8 mouse cellular contexts compared by ENCODE assay signal in the genomic region with DNA sequence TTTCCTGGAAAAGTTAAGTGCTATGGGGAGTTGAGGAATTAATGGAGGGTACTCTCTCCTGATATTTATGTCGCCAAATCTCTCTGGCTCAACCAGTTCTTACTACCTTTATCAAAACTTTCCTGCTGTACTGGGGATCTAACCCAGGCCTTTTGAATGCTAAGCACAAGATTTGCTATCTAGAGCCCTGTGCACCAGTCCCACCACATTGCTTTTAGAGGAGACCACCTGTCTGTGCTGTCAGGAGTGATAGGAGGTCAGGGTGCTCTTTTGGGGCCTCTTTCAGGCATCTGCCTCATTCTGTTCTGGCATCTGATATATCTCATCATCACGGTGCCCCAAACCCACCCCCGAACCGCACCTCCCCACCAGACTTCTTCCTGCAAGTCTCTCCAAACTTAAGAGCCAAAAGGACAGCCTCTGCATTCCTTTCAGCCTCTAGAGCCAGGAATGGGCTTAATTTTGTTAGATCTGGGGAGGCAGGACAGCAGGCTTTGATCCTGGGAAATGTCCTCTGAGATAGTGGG. TPM values are rescaled to one million over a fixed set of nuclear protein-coding genes. Genes with fewer than 3 reads are reported as not detected.
A peak's percentile ranks its signal among the peaks of the same experiment; 100 is the strongest.
DNase-seq lines count a peak whose midpoint lies in the region; ATAC-seq and TF ChIP-seq lines count a peak whose summit lies in the region.

No protein-coding gene starts in this region.

- peak overlapping the region; percentile 75; the same call in 1 of the 2 replicates for H3K27ac ChIP-seq in forebrain, embryonic 10.5 days
- no peak overlapping the region for H3K27ac ChIP-seq in forebrain, embryonic 14.5 days (ENCODE audit: low read depth, low read length)
- H3K27ac ChIP-seq in left cerebral cortex, adult 2 months, result peak overlapping the region; percentile 99
- H3K27ac ChIP-seq in hindbrain, embryonic 16.5 days (ENCODE audit: low read depth, low read length), result no peak overlapping the region
- no peak overlapping the region for H3K27ac ChIP-seq in midbrain, postnatal 0 days (ENCODE audit: low read depth, low read length)

- H3K4me2 ChIP-seq in forebrain, embryonic 14.5 days (ENCODE audit: low read length), result no peak overlapping the region
- H3K4me2 ChIP-seq in hindbrain, embryonic 16.5 days (ENCODE audit: low read length), result peak overlapping the region; percentile 67; the same call in 1 of the 2 replicates
- peak overlapping the region; percentile 67; the same call in 1 of the 2 replicates for H3K4me2 ChIP-seq in midbrain, postnatal 0 days (ENCODE audit: low read depth, low read length, poor library complexity, severe bottlenecking)

- 63% methylated on average over 4 of the region's 4 CpGs for WGBS in forebrain, embryonic 10.5 days
- 60% methylated on average over 4 of the region's 4 CpGs for WGBS in forebrain, embryonic 14.5 days
- 66% methylated on average over 4 of the region's 4 CpGs for WGBS in hindbrain, embryonic 16.5 days
- 55% methylated on average over 4 of the region's 4 CpGs for WGBS in midbrain, postnatal 0 days

- DNase-seq in forebrain, embryonic 10.5 days (ENCODE audit: extremely low spot score, low spot score), result no peak
- no peak for DNase-seq in forebrain, embryonic 14.5 days (ENCODE audit: low spot score)
- no peak for DNase-seq in left cerebral cortex, adult 2 months (ENCODE audit: extremely low spot score in 1 of 2, low spot score in 2 of 2)
- no peak for DNase-seq in left cerebral cortex, postnatal 36 days (ENCODE audit: low spot score in 2 of 2)
- DNase-seq in midbrain, postnatal 0 days (ENCODE audit: low spot score), result no peak
- no peak for DNase-seq in left cerebral cortex, postnatal 25 days (ENCODE audit: low spot score in 2 of 2)
- DNase-seq in cerebellum, adult 8-10 months, result no peak

- no peaks in the 10 kb centered on the region for H3K9me3 ChIP-seq in forebrain, embryonic 10.5 days
- no peaks in the 10 kb centered on the region for H3K9me3 ChIP-seq in forebrain, embryonic 14.5 days (replicated peaks; ENCODE audit: control insufficient read depth, low read length)
- no peaks in the 10 kb centered on the region for H3K9me3 ChIP-seq in hindbrain, embryonic 16.5 days (ENCODE audit: control insufficient read depth, low read length)
- no peaks in the 10 kb centered on the region for H3K9me3 ChIP-seq in midbrain, postnatal 0 days (ENCODE audit: low read length)

- intact Hi-C loops in left cerebral cortex, adult 2 months (cut with DNase I), result loop anchor here (1.0 kb wide), 1 partner anchor 57 kb away; no protein-coding TSS in a partner anchor
- intact Hi-C loops in left cerebral cortex, postnatal 36 days (cut with DNase I), result loop anchor here (2.0 kb wide), 1 partner anchor 59 kb away; the partner anchor contains the start of genes Rangap1 and Zc3h7b
- intact Hi-C loops in left cerebral cortex, postnatal 25 days (cut with DNase I), result no loop called here

- peaks cover 33% of the 10 kb centered on the region for H3K4me1 ChIP-seq in forebrain, embryonic 10.5 days
- peaks cover 7% of the 10 kb centered on the region for H3K4me1 ChIP-seq in forebrain, embryonic 14.5 days (ENCODE audit: control insufficient read depth, insufficient read depth, low read length)
- peaks cover 22% of the 10 kb centered on the region for H3K4me1 ChIP-seq in hindbrain, embryonic 16.5 days (ENCODE audit: control insufficient read depth, insufficient read depth, low read depth, low read length)
- peaks cover 7% of the 10 kb centered on the region; the same call in 1 of the 2 replicates for H3K4me1 ChIP-seq in midbrain, postnatal 0 days (ENCODE audit: insufficient read depth, low read length)

- no peak overlapping the region for H3K9ac ChIP-seq in forebrain, embryonic 14.5 days (ENCODE audit: low read length)
- no peak overlapping the region for H3K9ac ChIP-seq in hindbrain, embryonic 16.5 days (ENCODE audit: low read depth, low read length)
- 0 out of 2 replicates have a peak overlapping the region, but pooled peaks have one; percentile 34 for H3K9ac ChIP-seq in midbrain, postnatal 0 days (replicated peaks; ENCODE audit: low read length, poor library complexity, severe bottlenecking)

- ATAC-seq in forebrain, embryonic 14.5 days, result no peak
- ATAC-seq in hindbrain, embryonic 16.5 days, result no peak
- no peak for ATAC-seq in midbrain, postnatal 0 days (ENCODE audit: low FRiP score)

- 0 out of 2 replicates have a peak, but pooled peaks cover 1% of the 10 kb centered on the region for H3K36me3 ChIP-seq in forebrain, embryonic 10.5 days (replicated peaks)
- no peaks in the 10 kb centered on the region for H3K36me3 ChIP-seq in forebrain, embryonic 14.5 days (ENCODE audit: control insufficient read depth, insufficient read depth, low read length)
- no peaks in the 10 kb centered on the region for H3K36me3 ChIP-seq in hindbrain, embryonic 16.5 days (ENCODE audit: control insufficient read depth, insufficient read depth, low read length)
- no peaks in the 10 kb centered on the region for H3K36me3 ChIP-seq in midbrain, postnatal 0 days (ENCODE audit: insufficient read depth, low read length)

- TF ChIP-seq CTCF in left cerebral cortex, adult 2 months (IDR thresholded peaks at IDR 0.05), result no peak
- no peak for TF ChIP-seq CTCF in midbrain, postnatal 0 days (IDR thresholded peaks at IDR 0.05)

- peaks cover 26% of the 10 kb centered on the region for H3K27me3 ChIP-seq in forebrain, embryonic 10.5 days (ENCODE audit: poor library complexity, severe bottlenecking)
- no peaks in the 10 kb centered on the region for H3K27me3 ChIP-seq in forebrain, embryonic 14.5 days (replicated peaks; ENCODE audit: control insufficient read depth, insufficient read depth, low read length)
- H3K27me3 ChIP-seq in hindbrain, embryonic 16.5 days (replicated peaks; ENCODE audit: control insufficient read depth, insufficient read depth, low read length), result no peaks in the 10 kb centered on the region
- no peaks in the 10 kb centered on the region for H3K27me3 ChIP-seq in midbrain, postnatal 0 days (ENCODE audit: insufficient read depth, low read length)

- peak overlapping the region; percentile 41; the same call in 1 of the 2 replicates for H3K4me3 ChIP-seq in forebrain, embryonic 10.5 days
- H3K4me3 ChIP-seq in forebrain, embryonic 14.5 days (ENCODE audit: low read depth, low read length), result no peak overlapping the region
- peak overlapping the region; percentile 65 for H3K4me3 ChIP-seq in left cerebral cortex, adult 2 months
- peak overlapping the region; percentile 39 for H3K4me3 ChIP-seq in hindbrain, embryonic 16.5 days (ENCODE audit: low read length)
- H3K4me3 ChIP-seq in midbrain, postnatal 0 days (ENCODE audit: low read depth, low read length), result peak overlapping the region; percentile 33; the same call in 1 of the 2 replicates

RNA-seq across cellular contexts. Expression of gene Tef, which starts 1.3 kb away (rescaled TPM):
- polyA plus RNA-seq in forebrain, embryonic 10.5 days (2016; fragmentation: Nextera tagmentation; extraction: Ambion mirVana), result 13.5 and 13.7 TPM in 2 replicates
- 15.1 and 18.1 TPM in 2 replicates for polyA plus RNA-seq in forebrain, embryonic 14.5 days (2014; fragmentation: Nextera tagmentation; extraction: Ambion mirVana)
- total RNA-seq in left cerebral cortex, adult 2 months (2021), result 100 to 1,000 TPM; 220 to 228 TPM
- 100 to 1,000 TPM; 244 to 267 TPM for total RNA-seq in left cerebral cortex, postnatal 36 days (2021)
- polyA plus RNA-seq in hindbrain, embryonic 16.5 days (2015; fragmentation: Nextera tagmentation; extraction: Ambion mirVana), result 22.9 and 23.1 TPM in 2 replicates
- 60.1 and 60.6 TPM in 2 replicates for total RNA-seq in midbrain, postnatal 0 days (2014; rRNA removed)
- polyA plus RNA-seq in midbrain, postnatal 0 days (2015; fragmentation: Nextera tagmentation; extraction: Ambion mirVana), result 23.6 and 25.4 TPM in 2 replicates
- 100 to 1,000 TPM; 220 to 246 TPM for total RNA-seq in left cerebral cortex, postnatal 25 days (2021)

RNA-seq across cellular contexts. Expression of gene Tob2, which starts 55.1 kb away (rescaled TPM):
- polyA plus RNA-seq in forebrain, embryonic 10.5 days (2016; fragmentation: Nextera tagmentation; extraction: Ambion mirVana), result 20.1 and 20.3 TPM in 2 replicates
- polyA plus RNA-seq in forebrain, embryonic 14.5 days (2014; fragmentation: Nextera tagmentation; extraction: Ambion mirVana), result 11.1 and 17.0 TPM in 2 replicates
- total RNA-seq in left cerebral cortex, adult 2 months (2021), result 10 to 100 TPM; 34.8 to 41.4 TPM
- total RNA-seq in left cerebral cortex, postnatal 36 days (2021), result 10 to 100 TPM; 26.4 to 37.6 TPM
- polyA plus RNA-seq in hindbrain, embryonic 16.5 days (2015; fragmentation: Nextera tagmentation; extraction: Ambion mirVana), result 15.7 and 18.4 TPM in 2 replicates
- total RNA-seq in midbrain, postnatal 0 days (2014; rRNA removed), result 10.9 and 15.4 TPM in 2 replicates
- polyA plus RNA-seq in midbrain, postnatal 0 days (2015; fragmentation: Nextera tagmentation; extraction: Ambion mirVana), result 12.2 and 14.2 TPM in 2 replicates
- 10 to 100 TPM; 25.5 to 27.2 TPM for total RNA-seq in left cerebral cortex, postnatal 25 days (2021)

RNA-seq across cellular contexts. Expression of gene Rangap1, which starts 58.2 kb away (rescaled TPM):
- polyA plus RNA-seq in forebrain, embryonic 10.5 days (2016; fragmentation: Nextera tagmentation; extraction: Ambion mirVana), result 196 and 198 TPM in 2 replicates
- 108 and 118 TPM in 2 replicates for polyA plus RNA-seq in forebrain, embryonic 14.5 days (2014; fragmentation: Nextera tagmentation; extraction: Ambion mirVana)
- 100 to 1,000 TPM; 214 to 229 TPM for total RNA-seq in left cerebral cortex, adult 2 months (2021)
- total RNA-seq in left cerebral cortex, postnatal 36 days (2021), result 100 to 1,000 TPM; 206 to 228 TPM
- polyA plus RNA-seq in hindbrain, embryonic 16.5 days (2015; fragmentation: Nextera tagmentation; extraction: Ambion mirVana), result 164 and 165 TPM in 2 replicates
- total RNA-seq in midbrain, postnatal 0 days (2014; rRNA removed), result 154 and 183 TPM in 2 replicates
- polyA plus RNA-seq in midbrain, postnatal 0 days (2015; fragmentation: Nextera tagmentation; extraction: Ambion mirVana), result 142 and 146 TPM in 2 replicates
- total RNA-seq in left cerebral cortex, postnatal 25 days (2021), result 100 to 1,000 TPM; 210 to 216 TPM

RNA-seq across cellular contexts. Expression of gene Zc3h7b, which starts 58.6 kb away (rescaled TPM):
- polyA plus RNA-seq in forebrain, embryonic 10.5 days (2016; fragmentation: Nextera tagmentation; extraction: Ambion mirVana), result 43.4 and 44.3 TPM in 2 replicates
- polyA plus RNA-seq in forebrain, embryonic 14.5 days (2014; fragmentation: Nextera tagmentation; extraction: Ambion mirVana), result 49.9 and 65.9 TPM in 2 replicates
- total RNA-seq in left cerebral cortex, adult 2 months (2021), result 100 to 1,000 TPM; 160 to 179 TPM
- total RNA-seq in left cerebral cortex, postnatal 36 days (2021), result 100 to 1,000 TPM; 177 to 182 TPM
- polyA plus RNA-seq in hindbrain, embryonic 16.5 days (2015; fragmentation: Nextera tagmentation; extraction: Ambion mirVana), result 39.3 and 49.6 TPM in 2 replicates
- total RNA-seq in midbrain, postnatal 0 days (2014; rRNA removed), result 147 and 154 TPM in 2 replicates
- 43.9 TPM in 2 replicates for polyA plus RNA-seq in midbrain, postnatal 0 days (2015; fragmentation: Nextera tagmentation; extraction: Ambion mirVana)
- total RNA-seq in left cerebral cortex, postnatal 25 days (2021), result 100 to 1,000 TPM; 174 to 178 TPM

Comparison
In these comparisons a context has a peak if more than half of its experiments do, and no peak if none do; other contexts are left out.
1. H3K27ac ChIP-seq: peak in forebrain, embryonic 10.5 days (single experiment) and left cerebral cortex, adult 2 months (single experiment); none in forebrain, embryonic 14.5 days (single experiment), hindbrain, embryonic 16.5 days (single experiment) and midbrain, postnatal 0 days (single experiment).